Mouse (Mus musculus): ENCODE results near the gene Tubal3. TPM values are rescaled to one million over a fixed set of nuclear protein-coding genes. Genes with fewer than 3 reads are reported as not detected.

The Tubal3 gene
- polyA plus RNA-seq, 1 experiment: 0.05 TPM

DNA sequence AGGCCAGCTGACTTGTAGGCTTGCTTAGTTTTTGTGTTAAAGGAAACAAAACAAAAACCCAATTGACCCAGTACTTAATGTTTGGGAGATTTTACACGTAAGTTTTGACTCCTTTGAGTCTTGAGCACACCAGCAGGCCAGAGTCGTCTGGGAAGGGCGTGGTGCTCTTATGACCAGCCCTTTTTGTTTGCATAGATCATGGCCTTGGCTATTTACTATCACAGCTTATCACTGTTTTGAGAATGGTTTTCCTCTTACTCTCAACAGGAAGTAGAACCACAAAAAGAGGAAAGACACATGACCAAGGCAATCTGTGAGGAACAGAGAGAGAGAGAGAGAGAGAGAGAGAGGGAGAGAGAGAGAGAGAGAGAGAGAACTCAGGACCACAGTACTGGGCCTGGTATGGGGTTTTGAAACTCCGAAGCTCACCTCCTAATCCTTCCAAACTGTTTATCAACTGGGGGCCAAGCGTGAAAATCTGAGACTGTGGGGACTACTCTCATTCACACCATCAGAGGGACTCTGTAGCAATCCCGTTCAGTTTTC is 10.8 kb upstream of the Tubal3 start:
- DNase-seq: no peak
- 42% methylated on average over 6 of the region's 6 CpGs for WGBS
- Histone ChIP-seq H3K4me3 (replicated peaks; ENCODE audit: extremely low read depth, low read depth, low read length) (no peak overlapping the region), H3K4me1 (ENCODE audit: control insufficient read depth, insufficient read depth, low read length) (peaks cover 4% of the 10 kb centered on the region)
- TF ChIP-seq POLR2A (IDR thresholded peaks at IDR 0.05; ENCODE audit: borderline replicate concordance, extremely low read depth, low read depth, low read length): no peak
- TF ChIP-seq CTCF (IDR thresholded peaks at IDR 0.05; ENCODE audit: insufficient read depth, low read length): no peak

DNA sequence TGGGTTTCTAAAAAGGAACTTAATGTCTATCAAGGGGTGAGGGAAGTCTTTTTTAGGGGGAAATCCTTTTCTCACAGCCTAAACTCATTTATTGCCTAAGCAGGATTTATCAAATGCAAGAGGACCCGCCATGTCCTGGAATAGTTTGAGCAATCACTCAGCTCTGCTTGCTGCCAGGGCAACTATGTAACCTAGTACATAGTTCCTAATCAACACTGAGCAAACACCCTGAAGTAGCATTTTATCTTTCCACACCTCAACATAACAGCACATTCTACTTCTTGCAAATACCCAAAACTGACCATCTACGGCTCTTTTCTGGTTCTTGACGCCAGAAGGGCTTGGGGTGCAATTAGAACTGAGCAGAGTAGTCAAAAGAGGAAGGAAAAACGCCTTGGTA is 9.8 kb upstream of the Tubal3 start:
- H3K4me1 ChIP-seq (ENCODE audit: control insufficient read depth, insufficient read depth, low read length): peaks cover 4% of the 10 kb centered on the region
- H3K4me3 ChIP-seq (replicated peaks; ENCODE audit: extremely low read depth, low read depth, low read length): no peak overlapping the region
- WGBS: 70% methylated on average over 4 of the region's 4 CpGs
- no peak for TF ChIP-seq POLR2A (IDR thresholded peaks at IDR 0.05; ENCODE audit: borderline replicate concordance, extremely low read depth, low read depth, low read length)
- no peak for TF ChIP-seq CTCF (IDR thresholded peaks at IDR 0.05; ENCODE audit: insufficient read depth, low read length)
- DNase-seq: no peak

- DNase-seq: no peak
- H3K4me3 ChIP-seq (replicated peaks; ENCODE audit: extremely low read depth, low read depth, low read length): no peak overlapping the region
- no peak for TF ChIP-seq POLR2A (IDR thresholded peaks at IDR 0.05; ENCODE audit: borderline replicate concordance, extremely low read depth, low read depth, low read length)
- TF ChIP-seq CTCF (IDR thresholded peaks at IDR 0.05; ENCODE audit: insufficient read depth, low read length): no peak
- peaks cover 4% of the 10 kb centered on the region for H3K4me1 ChIP-seq (ENCODE audit: control insufficient read depth, insufficient read depth, low read length)
- WGBS: 86% methylated on average over 5 of the region's 5 CpGs
Observed at GRCm38 (mm10) chr13:3910356-3910755, 7.7 kb upstream of the Tubal3 start.

DNA sequence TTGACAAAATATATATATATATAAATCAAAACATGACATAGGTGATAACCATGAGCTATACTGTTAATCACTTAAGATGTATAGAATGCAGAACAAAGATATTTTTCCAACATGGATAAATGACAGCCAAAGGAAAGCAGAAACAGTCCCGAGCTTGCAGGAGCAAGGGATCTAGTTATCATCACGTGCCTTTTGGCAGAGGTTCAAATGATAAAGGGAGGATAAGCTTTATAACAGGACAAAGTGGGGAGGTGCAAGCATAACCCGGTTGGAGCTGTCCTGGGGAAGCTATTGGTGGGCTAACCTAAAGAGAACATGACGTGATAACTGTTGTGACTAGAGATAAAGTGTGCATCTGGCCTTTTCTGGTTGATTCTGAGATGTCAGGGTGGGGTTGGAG is 4.6 kb upstream of the Tubal3 start:
- 64% methylated on average over 4 of the region's 4 CpGs for WGBS
- H3K4me1 ChIP-seq (ENCODE audit: control insufficient read depth, insufficient read depth, low read length): 0 out of 2 replicates have a peak, but pooled peaks cover 1% of the 10 kb centered on the region
- TF ChIP-seq POLR2A (IDR thresholded peaks at IDR 0.05; ENCODE audit: borderline replicate concordance, extremely low read depth, low read depth, low read length) (no peak), CTCF (IDR thresholded peaks at IDR 0.05; ENCODE audit: insufficient read depth, low read length) (no peak)
- no peak for DNase-seq
- H3K4me3 ChIP-seq (replicated peaks; ENCODE audit: extremely low read depth, low read depth, low read length): no peak overlapping the region

DNA sequence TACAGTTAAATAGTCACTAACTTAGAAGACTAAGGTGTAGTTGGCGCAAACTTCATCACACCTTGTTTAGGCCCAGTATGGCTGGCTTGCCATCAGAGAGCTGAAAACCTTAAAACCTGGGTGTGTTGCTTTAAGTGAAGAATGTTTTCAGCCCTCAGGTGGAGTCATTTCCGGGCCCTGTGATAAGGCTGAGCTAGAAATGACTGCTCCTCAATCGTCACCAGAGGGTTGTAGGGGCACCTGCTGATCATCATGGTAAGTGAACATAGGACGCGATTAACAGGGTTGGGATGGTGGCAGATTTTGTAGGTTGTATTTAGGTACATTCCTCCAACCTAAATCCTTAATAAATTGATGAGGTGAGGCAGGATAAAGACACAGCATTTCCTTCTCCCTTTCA is 6.4 kb downstream of the Tubal3 start:
- Histone ChIP-seq H3K4me3 (replicated peaks; ENCODE audit: extremely low read depth, low read depth, low read length) (no peak overlapping the region), H3K4me1 (ENCODE audit: control insufficient read depth, insufficient read depth, low read length) (no peaks in the 10 kb centered on the region)
- no peak for DNase-seq
- TF ChIP-seq CTCF (IDR thresholded peaks at IDR 0.05; ENCODE audit: insufficient read depth, low read length): no peak
- no peak for TF ChIP-seq POLR2A (IDR thresholded peaks at IDR 0.05; ENCODE audit: borderline replicate concordance, extremely low read depth, low read depth, low read length)
- WGBS: 79% methylated on average over 5 of the region's 5 CpGs

DNA sequence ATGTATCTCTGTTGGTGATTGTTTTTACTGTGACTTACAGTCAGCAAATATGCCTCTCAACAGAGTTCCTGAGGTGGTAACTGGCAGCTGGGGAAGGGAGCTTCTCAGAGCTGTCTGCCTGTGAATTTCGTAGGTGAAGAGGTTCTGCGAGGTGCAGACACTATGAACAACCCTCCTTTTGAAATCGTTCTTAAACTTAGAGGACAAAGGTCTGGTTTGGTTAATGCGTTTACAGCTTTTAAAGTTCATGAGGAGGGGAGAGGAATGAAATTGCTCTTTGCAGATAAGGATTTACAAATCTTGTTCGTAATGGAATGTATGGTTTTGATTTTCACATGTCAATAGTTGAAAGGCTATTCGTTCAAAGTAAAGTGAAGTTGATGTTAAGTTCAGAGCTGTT is 7.6 kb downstream of the Tubal3 start:
- no peaks in the 10 kb centered on the region for H3K4me1 ChIP-seq (ENCODE audit: control insufficient read depth, insufficient read depth, low read length)
- no peak overlapping the region for H3K4me3 ChIP-seq (replicated peaks; ENCODE audit: extremely low read depth, low read depth, low read length)
- no peak for TF ChIP-seq CTCF (IDR thresholded peaks at IDR 0.05; ENCODE audit: insufficient read depth, low read length)
- no peak for TF ChIP-seq POLR2A (IDR thresholded peaks at IDR 0.05; ENCODE audit: borderline replicate concordance, extremely low read depth, low read depth, low read length)
- WGBS: 71% methylated on average over 6 of the region's 6 CpGs
- no peak for DNase-seq

DNA sequence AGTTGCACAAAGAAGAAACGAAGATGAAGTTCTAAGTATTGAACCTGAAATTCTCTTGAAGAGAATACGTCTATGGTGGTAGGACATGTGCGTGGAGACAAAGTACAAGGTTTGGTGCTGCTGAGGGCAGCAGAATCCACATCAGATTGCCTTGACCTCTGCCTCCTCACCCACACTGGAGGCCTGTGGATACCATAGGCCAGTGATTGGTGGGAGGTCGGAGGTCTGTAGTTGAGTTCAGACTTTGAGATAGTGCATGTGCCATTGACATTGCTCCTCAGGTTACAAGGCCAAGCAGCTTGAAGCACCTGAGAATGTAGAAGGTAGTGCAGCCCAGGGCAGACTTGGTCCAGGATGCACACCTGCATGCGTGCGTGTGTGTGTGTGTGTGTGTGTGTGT is 8.0 kb downstream of the Tubal3 start:
- no peak overlapping the region for H3K4me3 ChIP-seq (replicated peaks; ENCODE audit: extremely low read depth, low read depth, low read length)
- no peak for TF ChIP-seq CTCF (IDR thresholded peaks at IDR 0.05; ENCODE audit: insufficient read depth, low read length)
- TF ChIP-seq POLR2A (IDR thresholded peaks at IDR 0.05; ENCODE audit: borderline replicate concordance, extremely low read depth, low read depth, low read length): no peak
- no peaks in the 10 kb centered on the region for H3K4me1 ChIP-seq (ENCODE audit: control insufficient read depth, insufficient read depth, low read length)
- no peak for DNase-seq
- 87% methylated on average over 6 of the region's 6 CpGs for WGBS

- Histone ChIP-seq H3K4me3 (replicated peaks; ENCODE audit: extremely low read depth, low read depth, low read length) (no peak overlapping the region), H3K4me1 (ENCODE audit: control insufficient read depth, insufficient read depth, low read length) (no peaks in the 10 kb centered on the region)
- TF ChIP-seq POLR2A (IDR thresholded peaks at IDR 0.05; ENCODE audit: borderline replicate concordance, extremely low read depth, low read depth, low read length): no peak
- TF ChIP-seq CTCF (IDR thresholded peaks at IDR 0.05; ENCODE audit: insufficient read depth, low read length): no peak
- DNase-seq: no peak
- 57% methylated on average over 7 of the region's 7 CpGs for WGBS
Observed at GRCm38 (mm10) chr13:3944699-3945098, 26.6 kb downstream of the Tubal3 start.

DNA sequence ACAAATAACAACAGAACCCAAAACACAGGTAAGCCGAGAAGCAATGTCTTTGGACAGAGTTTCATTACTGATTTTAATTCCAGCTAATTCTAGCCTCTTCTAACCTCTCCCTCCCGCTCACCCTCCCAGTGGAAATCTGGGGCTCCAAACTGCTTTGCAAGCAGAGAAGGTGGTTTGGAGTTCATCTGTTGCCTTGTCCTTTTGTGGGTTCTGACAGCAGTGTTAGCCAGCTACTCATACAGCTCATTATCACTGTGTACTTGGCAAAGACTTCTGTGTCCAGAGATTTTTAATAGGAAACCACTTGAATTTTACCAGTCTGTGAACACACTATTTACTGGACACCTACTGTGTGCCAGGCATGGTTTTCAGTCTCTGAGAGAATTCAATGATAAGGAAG is 27.2 kb downstream of the Tubal3 start, which contains the start of gene Ucn3:
Gene Ucn3, minus strand, starts transcription at position 101 of the 400 bp plus-strand sequence.
- no peak for DNase-seq
- 70% methylated on average over 2 of the region's 2 CpGs for WGBS
- Histone ChIP-seq H3K4me3 (replicated peaks; ENCODE audit: extremely low read depth, low read depth, low read length) (no peak within 1 kb of the TSS), H3K4me1 (ENCODE audit: control insufficient read depth, insufficient read depth, low read length) (no peaks in the 10 kb centered on the region)
- no peak for TF ChIP-seq CTCF (IDR thresholded peaks at IDR 0.05; ENCODE audit: insufficient read depth, low read length)
- no peak for TF ChIP-seq POLR2A (IDR thresholded peaks at IDR 0.05; ENCODE audit: borderline replicate concordance, extremely low read depth, low read depth, low read length)

GRCm38 (mm10) chr13:3947267-3947666 is 29.2 kb downstream of the Tubal3 start:
- TF ChIP-seq CTCF (IDR thresholded peaks at IDR 0.05; ENCODE audit: insufficient read depth, low read length): no peak
- TF ChIP-seq POLR2A (IDR thresholded peaks at IDR 0.05; ENCODE audit: borderline replicate concordance, extremely low read depth, low read depth, low read length): no peak
- Histone ChIP-seq H3K4me1 (ENCODE audit: control insufficient read depth, insufficient read depth, low read length) (no peaks in the 10 kb centered on the region), H3K4me3 (replicated peaks; ENCODE audit: extremely low read depth, low read depth, low read length) (no peak overlapping the region)
- DNase-seq: no peak
- WGBS: 81% methylated on average over 4 of the region's 4 CpGs

Data from lung, adult 2 months (tissue).